Mouse (Mus musculus) heart, embryonic 15.5 days (tissue): ENCODE measurements around the gene Zdhhc14. TPM values are rescaled to one million over a fixed set of nuclear protein-coding genes. Genes with fewer than 3 reads are reported as not detected.

Experiments used
- ATAC-seq: fragments of 200-750 bp; cut with Nextera tagmentation; replicated peaks from 2 replicates; pipeline ENCODE4 v1.8.0; 2017; ENCODE audit warnings: low read depth, moderate TSS enrichment; ENCODE audit not compliant: insufficient number of reproducible peaks, insufficient read depth, low FRiP score
- H3K27ac ChIP-seq: fragments of 300-500 bp; sonication (generic); 2 replicates; pipeline ENCODE4 v1.5.1; 2015; ENCODE audit warnings: mild to moderate bottlenecking, inconsistent platforms
- H3K27me3 ChIP-seq: fragments of 300-500 bp; sonication (generic); 2 replicates; pipeline ENCODE4 v1.6.1; 2015; ENCODE audit warnings: inconsistent platforms
- H3K36me3 ChIP-seq: fragments of 300-500 bp; sonication (generic); 2 replicates; pipeline ENCODE4 v1.6.1; 2015; ENCODE audit warnings: mild to moderate bottlenecking, inconsistent platforms
- H3K4me1 ChIP-seq: fragments of 300-500 bp; sonication (generic); replicated peaks from 2 replicates; pipeline ENCODE4 v1.6.1; 2015; ENCODE audit warnings: inconsistent platforms
- H3K4me2 ChIP-seq: fragments of 300-500 bp; sonication (generic); 2 replicates; pipeline ENCODE4 v1.6.1; 2015; ENCODE audit warnings: inconsistent platforms, mild to moderate bottlenecking, moderate library complexity
- H3K4me3 ChIP-seq: fragments of 300-500 bp; sonication (generic); 2 replicates; pipeline ENCODE4 v1.5.1; 2015; ENCODE audit warnings: mild to moderate bottlenecking, inconsistent platforms
- H3K9ac ChIP-seq: fragments of 300-500 bp; sonication (generic); 2 replicates; pipeline ENCODE4 v1.6.1; 2015; ENCODE audit warnings: mild to moderate bottlenecking, inconsistent platforms
- H3K9me3 ChIP-seq: fragments of 300-500 bp; sonication (generic); replicated peaks from 2 replicates; pipeline ENCODE4 v1.6.1; 2016; ENCODE audit warnings: inconsistent platforms
- WGBS: fragments of 180-500 bp; shearing (Covaris S2); methylation state at CpG from one replicate; pipeline ENCODE4 v1.1.7; 2015; ENCODE audit warnings: mixed read lengths; 5-methylcytosine and 5-hydroxymethylcytosine counted together
- polyA plus RNA-seq: library from polyadenylated mRNA; unstranded; fragments of >200 nt; fragmentation: Nextera tagmentation; extraction: Ambion mirVana; gene quantifications from 2 replicates; pipeline ENCODE4 v1.2.1, GENCODE M21; 2015

Zdhhc14 gene
- polyA plus RNA-seq, 1 experiment from 2014 or later, result 1.3 TPM

GRCm38 (mm10) chr17:5795369-5795768, 303.0 kb downstream of the Zdhhc14 start:
- no peak for ATAC-seq
- Histone ChIP-seq H3K27me3 (no peaks in the 10 kb centered on the region), H3K9ac (no peak overlapping the region), H3K9me3 (no peaks in the 10 kb centered on the region), H3K27ac (no peak overlapping the region), H3K4me1 (peaks cover 25% of the 10 kb centered on the region), H3K4me2 (no peak overlapping the region), H3K36me3 (no peaks in the 10 kb centered on the region), H3K4me3 (no peak overlapping the region)
- 69% methylated on average over 5 of the region's 5 CpGs for WGBS

- Histone ChIP-seq H3K36me3 (no peaks in the 10 kb centered on the region), H3K9me3 (no peaks in the 10 kb centered on the region), H3K27me3 (no peaks in the 10 kb centered on the region), H3K4me2 (no peak overlapping the region), H3K9ac (no peak overlapping the region), H3K4me3 (no peak overlapping the region), H3K27ac (no peak overlapping the region), H3K4me1 (peaks cover 25% of the 10 kb centered on the region)
- 2% methylated on average over 5 of the region's 5 CpGs for WGBS
- ATAC-seq, result peak; percentile 53; the same call in 1 of the 2 replicates
Measured at GRCm38 (mm10) chr17:5795878-5796277, 303.5 kb downstream of the Zdhhc14 start.

- Histone ChIP-seq H3K4me3 (no peak overlapping the region), H3K4me1 (peaks cover 32% of the 10 kb centered on the region), H3K27ac (peak overlapping the region; percentile 5; the same call in 1 of the 2 replicates), H3K9me3 (no peaks in the 10 kb centered on the region), H3K9ac (no peak overlapping the region), H3K36me3 (no peaks in the 10 kb centered on the region), H3K4me2 (no peak overlapping the region), H3K27me3 (no peaks in the 10 kb centered on the region)
- WGBS, result 53% methylated on average over 5 of the region's 5 CpGs
- ATAC-seq, result peak; percentile 51
Measured at GRCm38 (mm10) chr17:5797124-5797760, 304.9 kb downstream of the Zdhhc14 start.

- H3K9me3 ChIP-seq, result no peaks in the 10 kb centered on the region
- no peak overlapping the region for H3K9ac ChIP-seq
- H3K27ac ChIP-seq, result no peak overlapping the region
- WGBS, result 26% methylated on average over 13 of the region's 13 CpGs
- H3K4me3 ChIP-seq, result no peak overlapping the region
- no peaks in the 10 kb centered on the region for H3K36me3 ChIP-seq
- H3K27me3 ChIP-seq, result no peaks in the 10 kb centered on the region
- peak; percentile 43 for ATAC-seq
- H3K4me1 ChIP-seq, result peaks cover 32% of the 10 kb centered on the region
- H3K4me2 ChIP-seq, result no peak overlapping the region
Measured at GRCm38 (mm10) chr17:5798221-5798801, 306.0 kb downstream of the Zdhhc14 start.

- H3K27ac ChIP-seq, result no peak overlapping the region
- ATAC-seq, result no peak
Measured at GRCm38 (mm10) chr17:5798900-5799299, 306.5 kb downstream of the Zdhhc14 start.

GRCm38 (mm10) chr17:5799396-5800021, 307.2 kb downstream of the Zdhhc14 start:
- H3K4me1 ChIP-seq, result peaks cover 32% of the 10 kb centered on the region
- no peak overlapping the region for H3K27ac ChIP-seq
- H3K4me3 ChIP-seq, result no peak overlapping the region
- ATAC-seq, result no peak
- no peak overlapping the region for H3K9ac ChIP-seq
- no peaks in the 10 kb centered on the region for H3K9me3 ChIP-seq
- H3K36me3 ChIP-seq, result no peaks in the 10 kb centered on the region
- H3K27me3 ChIP-seq, result no peaks in the 10 kb centered on the region
- WGBS, result 62% methylated on average over 17 of the region's 17 CpGs
- H3K4me2 ChIP-seq, result no peak overlapping the region

More at GRCm38 (mm10) chr17:5798900-5799299, 306.5 kb downstream of the Zdhhc14 start:
- H3K4me3 ChIP-seq, result no peak overlapping the region
- no peaks in the 10 kb centered on the region for H3K9me3 ChIP-seq
- WGBS, result 70% methylated on average over 5 of the region's 5 CpGs
- H3K9ac ChIP-seq, result no peak overlapping the region
- H3K4me2 ChIP-seq, result no peak overlapping the region
- H3K36me3 ChIP-seq, result no peaks in the 10 kb centered on the region
- H3K4me1 ChIP-seq, result peaks cover 32% of the 10 kb centered on the region
- no peaks in the 10 kb centered on the region for H3K27me3 ChIP-seq

GRCm38 (mm10) chr17:5800254-5800653, 307.9 kb downstream of the Zdhhc14 start:
- H3K4me2 ChIP-seq, result no peak overlapping the region
- no peaks in the 10 kb centered on the region for H3K27me3 ChIP-seq
- peaks cover 32% of the 10 kb centered on the region for H3K4me1 ChIP-seq
- 81% methylated on average over 2 of the region's 2 CpGs for WGBS
- no peaks in the 10 kb centered on the region for H3K36me3 ChIP-seq
- no peak overlapping the region for H3K27ac ChIP-seq
- no peak overlapping the region for H3K4me3 ChIP-seq
- H3K9me3 ChIP-seq, result no peaks in the 10 kb centered on the region
- no peak for ATAC-seq
- H3K9ac ChIP-seq, result no peak overlapping the region

GRCm38 (mm10) chr17:5800824-5801560, 308.6 kb downstream of the Zdhhc14 start:
- H3K9me3 ChIP-seq, result no peaks in the 10 kb centered on the region
- no peak overlapping the region for H3K27ac ChIP-seq
- H3K4me1 ChIP-seq, result peaks cover 32% of the 10 kb centered on the region
- WGBS, result 83% methylated on average over 7 of the region's 7 CpGs
- no peak overlapping the region for H3K9ac ChIP-seq
- no peaks in the 10 kb centered on the region for H3K27me3 ChIP-seq
- H3K4me2 ChIP-seq, result no peak overlapping the region
- ATAC-seq, result no peak
- no peaks in the 10 kb centered on the region for H3K36me3 ChIP-seq
- H3K4me3 ChIP-seq, result no peak overlapping the region

- Histone ChIP-seq H3K9me3 (no peaks in the 10 kb centered on the region), H3K27ac (no peak overlapping the region), H3K4me2 (no peak overlapping the region), H3K27me3 (no peaks in the 10 kb centered on the region), H3K36me3 (no peaks in the 10 kb centered on the region), H3K4me3 (no peak overlapping the region), H3K4me1 (peaks cover 24% of the 10 kb centered on the region), H3K9ac (no peak overlapping the region)
- no peak for ATAC-seq
- 51% methylated on average over 17 of the region's 17 CpGs for WGBS
Measured at GRCm38 (mm10) chr17:5801761-5802655, 309.7 kb downstream of the Zdhhc14 start.

- no peaks in the 10 kb centered on the region for H3K9me3 ChIP-seq
- H3K4me2 ChIP-seq, result no peak overlapping the region
- no peak overlapping the region for H3K9ac ChIP-seq
- no peaks in the 10 kb centered on the region for H3K36me3 ChIP-seq
- ATAC-seq, result no peak
- no peak overlapping the region for H3K4me3 ChIP-seq
- H3K27ac ChIP-seq, result no peak overlapping the region
- 76% methylated on average over 5 of the region's 5 CpGs for WGBS
- no peaks in the 10 kb centered on the region for H3K27me3 ChIP-seq
- peaks cover 19% of the 10 kb centered on the region for H3K4me1 ChIP-seq
Measured at GRCm38 (mm10) chr17:5802656-5802955, 310.2 kb downstream of the Zdhhc14 start.
